ENCODE assay signal across 8 mouse cellular contexts in genomic region chr4:85205071-85205635, GRCm38 (mm10). TPM values are rescaled to one million over a fixed set of nuclear protein-coding genes. Genes with fewer than 3 reads are reported as not detected.
DNase-seq lines count a peak whose midpoint lies in the region; ATAC-seq and TF ChIP-seq lines count a peak whose summit lies in the region.

Gene Sh3gl2 (plus strand): TSS chr4:85205126.

- H3K36me3 ChIP-seq in spleen, adult 2 months (ENCODE audit: control insufficient read depth, insufficient read depth, low read length) = no peaks in the 10 kb centered on the region
- no peaks in the 10 kb centered on the region for H3K36me3 ChIP-seq in embryonic facial prominence, embryonic 13.5 days

- H3K4me2 ChIP-seq in embryonic facial prominence, embryonic 13.5 days = peak within 1 kb of the TSS; percentile 97

- intact Hi-C loops in heart, postnatal 36 days (cut with DNase I) = no loop called here

- no peak for TF ChIP-seq POLR2A in spleen, adult 2 months (IDR thresholded peaks at IDR 0.05; ENCODE audit: low read depth, low read length)
- TF ChIP-seq POLR2A in lung, adult 2 months (IDR thresholded peaks at IDR 0.05; ENCODE audit: borderline replicate concordance, extremely low read depth, low read depth, low read length) = no peak

- H3K27me3 ChIP-seq in spleen, adult 2 months (ENCODE audit: control insufficient read depth, insufficient read depth, low read length) = peaks cover 7% of the 10 kb centered on the region
- peaks cover 67% of the 10 kb centered on the region for H3K27me3 ChIP-seq in embryonic facial prominence, embryonic 13.5 days

- WGBS in spleen, adult 2 months = 3% methylated on average over 48 of the region's 48 CpGs
- WGBS in embryonic facial prominence, embryonic 13.5 days = under 1% methylated on average over 47 of the region's 48 CpGs
- WGBS in lung, adult 2 months = 1% methylated on average over 48 of the region's 48 CpGs

- H3K4me3 ChIP-seq in spleen, adult 2 months (ENCODE audit: extremely low read depth, insufficient read depth, insufficient read length) = peak within 1 kb of the TSS; percentile 23
- peak within 1 kb of the TSS; percentile 73 for H3K4me3 ChIP-seq in embryonic facial prominence, embryonic 13.5 days
- H3K4me3 ChIP-seq in layer of hippocampus, adult 2 months = peak within 1 kb of the TSS; percentile 59
- peak within 1 kb of the TSS; percentile 70 for H3K4me3 ChIP-seq in lung, adult 2 months (replicated peaks; ENCODE audit: extremely low read depth, low read depth, low read length)

- no peak for DNase-seq in spleen, adult 2 months (ENCODE audit: low read depth in 1 of 2, low spot score in 2 of 2)
- no peak for DNase-seq in spleen, postnatal 14 days (ENCODE audit: low spot score in 2 of 2)
- peak; percentile 4 to 28 for DNase-seq in heart, postnatal 36 days
- peak; percentile 74 to 79 for DNase-seq in layer of hippocampus, adult 2 months (ENCODE audit: low spot score in 2 of 2)
- peak; percentile 53 for DNase-seq in lung, adult 2 months
- DNase-seq in retina, postnatal 1 day = peak; percentile 84
- no peak for DNase-seq in thymus, postnatal 14 days

- H3K9me3 ChIP-seq in embryonic facial prominence, embryonic 13.5 days = no peaks in the 10 kb centered on the region

- no peaks in the 10 kb centered on the region for H3K4me1 ChIP-seq in spleen, adult 2 months (ENCODE audit: control insufficient read depth, insufficient read depth, insufficient read length)
- H3K4me1 ChIP-seq in embryonic facial prominence, embryonic 13.5 days = peaks cover 8% of the 10 kb centered on the region; the same call in 1 of the 2 replicates
- H3K4me1 ChIP-seq in lung, adult 2 months (ENCODE audit: control insufficient read depth, insufficient read depth, low read length) = 0 out of 2 replicates have a peak, but pooled peaks cover 2% of the 10 kb centered on the region

- H3K9ac ChIP-seq in embryonic facial prominence, embryonic 13.5 days = peak within 1 kb of the TSS; percentile 75

- ATAC-seq in embryonic facial prominence, embryonic 13.5 days (ENCODE audit: insufficient number of reproducible peaks, insufficient read depth, low FRiP score, low TSS enrichment, low read depth) = peak; percentile 74; the same call in 1 of the 2 replicates

- no peak within 1 kb of the TSS for H3K27ac ChIP-seq in spleen, adult 2 months (ENCODE audit: insufficient read depth, low read length)
- H3K27ac ChIP-seq in embryonic facial prominence, embryonic 13.5 days = no peak within 1 kb of the TSS
- peak within 1 kb of the TSS; percentile 99 for H3K27ac ChIP-seq in layer of hippocampus, adult 2 months

- TF ChIP-seq CTCF in spleen, adult 2 months (IDR thresholded peaks at IDR 0.05; ENCODE audit: extremely low read depth, insufficient read depth, insufficient read length, insufficient replicate concordance) = no peak
- peak; percentile 37 for TF ChIP-seq CTCF in layer of hippocampus, adult 2 months (conservative IDR thresholded peaks at IDR 0.05)
- no peak for TF ChIP-seq CTCF in lung, adult 2 months (IDR thresholded peaks at IDR 0.05; ENCODE audit: insufficient read depth, low read length)

RNA-seq across cellular contexts. Expression of gene Sh3gl2, which starts in this region (rescaled TPM):
- 0.09 and 0.12 TPM in 2 replicates for polyA plus RNA-seq in spleen, adult 2 months (2012; rRNA removed)
- polyA plus RNA-seq in embryonic facial prominence, embryonic 13.5 days (2015; fragmentation: Nextera tagmentation; extraction: Ambion mirVana) = 6.1 and 8.6 TPM in 2 replicates
- total RNA-seq in heart, postnatal 36 days (2021) = 1 to 10 TPM; 2.3 to 3.0 TPM
- 100 to 1,000 TPM; 285 to 321 TPM for total RNA-seq in layer of hippocampus, adult 2 months (2021)
- 1.7 and 2.9 TPM in 2 replicates for polyA plus RNA-seq in lung, adult 2 months (2012; rRNA removed)

Comparison
In these comparisons a context has a peak if more than half of its experiments do, and no peak if none do; other contexts are left out.
1. RNA of gene Sh3gl2 (total RNA-seq): 285 to 321 TPM in layer of hippocampus, adult 2 months; 2.3 to 3.0 TPM in heart, postnatal 36 days; every median in the first group is over 10 times any median in the second.
2. DNase-seq: peak in heart, postnatal 36 days (2 of 2), layer of hippocampus, adult 2 months (2 of 2), lung, adult 2 months (single experiment) and retina, postnatal 1 day (single experiment); none in spleen, adult 2 months (0 of 2), spleen, postnatal 14 days (0 of 2) and thymus, postnatal 14 days (single experiment).
3. H3K4me3 ChIP-seq: peak in every context shown above with its lines; median percentile 73 in embryonic facial prominence, embryonic 13.5 days; 70 in lung, adult 2 months; 59 in layer of hippocampus, adult 2 months; 23 in spleen, adult 2 months.